Mouse (Mus musculus): ENCODE measurements at regions not wholly inside any gene's neighbourhood (a gene's known extent, or its start where the extent isn't known, plus 50 kb on each side); places are given as distances from the start of the nearest gene placed in this dataset.

DNA sequence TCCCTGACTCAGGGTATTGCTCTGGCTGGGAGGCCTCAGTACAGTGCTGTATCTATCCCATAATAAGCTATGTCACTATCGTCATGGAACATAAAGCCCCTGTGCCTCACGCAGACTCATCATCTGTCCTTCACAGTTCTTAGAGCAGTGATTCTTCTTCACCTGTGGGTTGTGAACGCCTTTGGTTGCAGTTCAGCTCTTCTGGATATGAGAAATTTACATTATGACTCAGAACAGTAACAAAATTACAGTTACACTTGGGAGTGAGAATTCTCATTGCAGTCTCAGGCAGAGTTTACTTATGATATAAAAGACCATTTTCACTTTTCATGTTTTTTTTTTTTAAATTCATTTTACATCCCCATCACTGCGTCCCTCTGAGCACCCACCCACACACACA is 941.4 kb downstream of the Slc4a3 start:
- TF ChIP-seq EP300 (IDR thresholded peaks at IDR 0.05; ENCODE audit: low read depth) (no peak), CTCF (IDR thresholded peaks at IDR 0.05; ENCODE audit: low read depth) (no peak)

All from liver, postnatal 0 days (tissue).